Comparison of ENCODE assay signal across 9 mouse cellular contexts in the genomic region with DNA sequence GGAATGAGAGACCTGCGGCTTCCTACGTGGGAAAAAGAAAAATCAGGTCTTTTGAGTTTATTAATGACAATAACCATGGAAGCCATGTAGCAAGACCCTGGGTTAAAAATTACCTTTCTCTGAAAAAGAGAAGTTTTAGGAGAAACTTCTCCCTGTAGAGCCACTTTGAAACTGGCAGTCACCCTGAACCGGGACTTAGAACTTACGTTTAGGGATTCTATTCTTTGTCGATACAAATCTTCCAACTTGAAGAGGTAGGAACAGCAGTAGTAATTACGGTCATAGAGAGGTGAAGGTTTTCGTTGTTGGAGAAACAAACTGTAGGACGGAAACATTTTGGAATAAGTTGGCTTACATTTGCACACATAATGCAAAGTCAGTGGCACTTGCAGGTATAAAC. TPM values are rescaled to one million over a fixed set of nuclear protein-coding genes. Genes with fewer than 3 reads are reported as not detected.
DNase-seq lines count a peak whose midpoint lies in the region; ATAC-seq and TF ChIP-seq lines count a peak whose summit lies in the region.
"Had no signal": no experiment of that assay in that cellular context is flagged by ENCODE, and none has a peak within 500 bp of the region (broad histone marks: within the 10 kb centered on the region; RNA-seq: fewer than 3 reads in every experiment).

No protein-coding gene starts in this region.

- H3K27me3 ChIP-seq in liver, adult 2 months (ENCODE audit: control insufficient read depth, insufficient read depth, low read length), result no peaks in the 10 kb centered on the region
- H3K27me3 ChIP-seq in embryonic facial prominence, embryonic 10.5 days (replicated peaks; ENCODE audit: low read depth, poor library complexity, severe bottlenecking), result no peaks in the 10 kb centered on the region
- no peaks in the 10 kb centered on the region for H3K27me3 ChIP-seq in intestine, embryonic 16.5 days (replicated peaks; ENCODE audit: control insufficient read depth, insufficient read depth, low read length)
- H3K27me3 ChIP-seq in neural tube, embryonic 14.5 days (ENCODE audit: control insufficient read depth, insufficient read depth, low read length), result no peaks in the 10 kb centered on the region

- H3K4me2 ChIP-seq in intestine, embryonic 16.5 days (ENCODE audit: low read depth, low read length), result peak overlapping the region; percentile 52
- H3K4me2 ChIP-seq in neural tube, embryonic 14.5 days (ENCODE audit: low read depth, low read length), result peak overlapping the region; percentile 69

- no peaks in the 10 kb centered on the region for H3K9me3 ChIP-seq in embryonic facial prominence, embryonic 10.5 days
- no peaks in the 10 kb centered on the region for H3K9me3 ChIP-seq in intestine, embryonic 16.5 days (ENCODE audit: control insufficient read depth, low read length)
- no peaks in the 10 kb centered on the region for H3K9me3 ChIP-seq in neural tube, embryonic 14.5 days (ENCODE audit: control insufficient read depth, low read length)

- peak; percentile 46 for DNase-seq in liver, adult 2 months (ENCODE audit: extremely low read depth, low read depth, low spot score)
- no peak for DNase-seq in liver
- DNase-seq in embryonic facial prominence, embryonic 10.5 days (ENCODE audit: low spot score), result no peak
- no peak for DNase-seq in cerebellum, postnatal 4 days (ENCODE audit: low spot score in 2 of 2)
- DNase-seq in urinary bladder, adult 18-20 months (ENCODE audit: low spot score in 2 of 2), result no peak
- DNase-seq in left cerebral cortex, postnatal 25 days (ENCODE audit: low spot score in 2 of 2), result no peak

- peak overlapping the region; percentile 72 for H3K4me3 ChIP-seq in liver, adult 2 months (ENCODE audit: insufficient read depth, low read depth, low read length)
- H3K4me3 ChIP-seq in embryonic facial prominence, embryonic 10.5 days, result peak overlapping the region; percentile 75
- peak overlapping the region; percentile 64 for H3K4me3 ChIP-seq in intestine, embryonic 16.5 days (ENCODE audit: low read length)
- peak overlapping the region; percentile 84 for H3K4me3 ChIP-seq in neural tube, embryonic 14.5 days (ENCODE audit: low read depth, low read length)

- WGBS in liver, adult 2 months, result under 1% methylated on average over 8 of the region's 8 CpGs
- 8% methylated on average over 8 of the region's 8 CpGs for WGBS in embryonic facial prominence, embryonic 10.5 days
- WGBS in intestine, embryonic 16.5 days, result 2% methylated on average over 8 of the region's 8 CpGs
- WGBS in neural tube, embryonic 14.5 days, result 6% methylated on average over 8 of the region's 8 CpGs

- H3K4me1 ChIP-seq in liver, adult 2 months (ENCODE audit: control insufficient read depth, insufficient read depth, low read length), result peaks cover 7% of the 10 kb centered on the region
- peaks cover 26% of the 10 kb centered on the region for H3K4me1 ChIP-seq in embryonic facial prominence, embryonic 10.5 days
- H3K4me1 ChIP-seq in intestine, embryonic 16.5 days (ENCODE audit: control insufficient read depth, insufficient read depth, low read length), result peaks cover 15% of the 10 kb centered on the region
- H3K4me1 ChIP-seq in neural tube, embryonic 14.5 days (ENCODE audit: control insufficient read depth, insufficient read depth, low read length), result peaks cover 22% of the 10 kb centered on the region

- no peak for ATAC-seq in intestine, embryonic 16.5 days
- ATAC-seq in neural tube, embryonic 14.5 days (ENCODE audit: low read depth), result no peak

- intact Hi-C loops in left cerebral cortex, postnatal 25 days (cut with DNase I), result no loop called here

- peaks cover 26% of the 10 kb centered on the region for H3K36me3 ChIP-seq in liver, adult 2 months (ENCODE audit: control insufficient read depth, insufficient read depth, low read length)
- peaks cover 48% of the 10 kb centered on the region for H3K36me3 ChIP-seq in embryonic facial prominence, embryonic 10.5 days (replicated peaks)
- peaks cover 5% of the 10 kb centered on the region for H3K36me3 ChIP-seq in intestine, embryonic 16.5 days (ENCODE audit: control insufficient read depth, insufficient read depth, low read length)
- peaks cover 17% of the 10 kb centered on the region for H3K36me3 ChIP-seq in neural tube, embryonic 14.5 days (ENCODE audit: control insufficient read depth, insufficient read depth, low read length)

- peak overlapping the region; percentile 80 for H3K27ac ChIP-seq in liver, adult 2 months (replicated peaks; ENCODE audit: insufficient read depth, low read depth, low read length)
- H3K27ac ChIP-seq in embryonic facial prominence, embryonic 10.5 days (replicated peaks), result peak overlapping the region; percentile 93
- H3K27ac ChIP-seq in intestine, embryonic 16.5 days (ENCODE audit: low read length), result peak overlapping the region; percentile 74
- peak overlapping the region; percentile 31; the same call in 1 of the 2 replicates for H3K27ac ChIP-seq in neural tube, embryonic 14.5 days (ENCODE audit: low read depth, low read length)

- no peak for TF ChIP-seq POLR2A in liver, adult 2 months (IDR thresholded peaks at IDR 0.05; ENCODE audit: extremely low read depth, insufficient read depth, low read length)

- no peak for TF ChIP-seq CTCF in liver, adult 2 months (IDR thresholded peaks at IDR 0.05; ENCODE audit: low read depth, low read length)

- peak overlapping the region; percentile 81 for H3K9ac ChIP-seq in liver, adult 2 months (ENCODE audit: low read depth, low read length)
- peak overlapping the region; percentile 82 for H3K9ac ChIP-seq in intestine, embryonic 16.5 days (ENCODE audit: low read depth, low read length)
- H3K9ac ChIP-seq in neural tube, embryonic 14.5 days (replicated peaks; ENCODE audit: low read depth, low read length), result peak overlapping the region; percentile 46; the same call in 1 of the 2 replicates

- H3K79me2 ChIP-seq in liver, adult 2 months (ENCODE audit: control insufficient read depth, insufficient read depth, low read length), result peaks cover 22% of the 10 kb centered on the region; the same call in 1 of the 2 replicates

RNA-seq across cellular contexts. Expression of gene Acin1, which starts 0.5 kb away (rescaled TPM):
- total RNA-seq in liver, adult 2 months (2014; rRNA removed), result 39.7 and 44.3 TPM in 2 replicates
- 39.0 and 49.1 TPM in 2 replicates for polyA plus RNA-seq in liver, adult 2 months (2012; rRNA removed)
- polyA plus RNA-seq in embryonic facial prominence, embryonic 10.5 days (2016; fragmentation: Nextera tagmentation; extraction: Ambion mirVana), result 150 and 152 TPM in 2 replicates
- polyA plus RNA-seq in intestine, embryonic 16.5 days (2015; fragmentation: Nextera tagmentation; extraction: Ambion mirVana), result 78.7 and 82.6 TPM in 2 replicates
- 101 and 118 TPM in 2 replicates for polyA plus RNA-seq in neural tube, embryonic 14.5 days (2014; fragmentation: Nextera tagmentation; extraction: Ambion mirVana)
- 100 to 1,000 TPM; 180 to 192 TPM for total RNA-seq in left cerebral cortex, postnatal 25 days (2021)

RNA-seq across cellular contexts. Expression of gene 1700123O20Rik, which starts 1.2 kb away (rescaled TPM):
- 30.6 and 36.0 TPM in 2 replicates for total RNA-seq in liver, adult 2 months (2014; rRNA removed)
- polyA plus RNA-seq in liver, adult 2 months (2012; rRNA removed), result 36.7 and 39.0 TPM in 2 replicates
- 115 and 116 TPM in 2 replicates for polyA plus RNA-seq in embryonic facial prominence, embryonic 10.5 days (2016; fragmentation: Nextera tagmentation; extraction: Ambion mirVana)
- polyA plus RNA-seq in intestine, embryonic 16.5 days (2015; fragmentation: Nextera tagmentation; extraction: Ambion mirVana), result 82.0 and 90.2 TPM in 2 replicates
- 77.4 and 79.8 TPM in 2 replicates for polyA plus RNA-seq in neural tube, embryonic 14.5 days (2014; fragmentation: Nextera tagmentation; extraction: Ambion mirVana)
- 10 to 100 TPM; 22.8 to 24.2 TPM for total RNA-seq in left cerebral cortex, postnatal 25 days (2021)

RNA-seq across cellular contexts. Expression of gene Gm29776, which starts 11.4 kb away (rescaled TPM):
- total RNA-seq in liver, adult 2 months (2014; rRNA removed), result not detected in 2 replicates
- not detected in 2 replicates for polyA plus RNA-seq in liver, adult 2 months (2012; rRNA removed)
- 0.10 and 0.12 TPM in 2 replicates for polyA plus RNA-seq in embryonic facial prominence, embryonic 10.5 days (2016; fragmentation: Nextera tagmentation; extraction: Ambion mirVana)
- 0.07 and 0.15 TPM in 2 replicates for polyA plus RNA-seq in intestine, embryonic 16.5 days (2015; fragmentation: Nextera tagmentation; extraction: Ambion mirVana)
- 0.20 TPM in 1 of 2 replicates, not detected in the other for polyA plus RNA-seq in neural tube, embryonic 14.5 days (2014; fragmentation: Nextera tagmentation; extraction: Ambion mirVana)
- total RNA-seq in left cerebral cortex, postnatal 25 days (2021), result under 1 TPM in 1 of 2 experiments, not detected in 1; 0.14 TPM
- total RNA-seq: adrenal gland, adult 2 months had no signal

RNA-seq across cellular contexts. Expression of gene Cebpe, which starts 24.7 kb away (rescaled TPM):
- 5.6 and 7.9 TPM in 2 replicates for total RNA-seq in liver, adult 2 months (2014; rRNA removed)
- polyA plus RNA-seq in liver, adult 2 months (2012; rRNA removed), result 12.4 and 12.9 TPM in 2 replicates
- not detected in 2 replicates for polyA plus RNA-seq in embryonic facial prominence, embryonic 10.5 days (2016; fragmentation: Nextera tagmentation; extraction: Ambion mirVana)
- polyA plus RNA-seq in intestine, embryonic 16.5 days (2015; fragmentation: Nextera tagmentation; extraction: Ambion mirVana), result 0.28 TPM in 1 of 2 replicates, not detected in the other
- not detected in 2 replicates for polyA plus RNA-seq in neural tube, embryonic 14.5 days (2014; fragmentation: Nextera tagmentation; extraction: Ambion mirVana)
- not detected for total RNA-seq in left cerebral cortex, postnatal 25 days (2021)
- total RNA-seq: adrenal gland, adult 2 months had no signal

RNA-seq across cellular contexts. Expression of gene Cdh24, which starts 46.1 kb away (rescaled TPM):
- 0.09 and 0.27 TPM in 2 replicates for total RNA-seq in liver, adult 2 months (2014; rRNA removed)
- 0.37 and 0.73 TPM in 2 replicates for polyA plus RNA-seq in liver, adult 2 months (2012; rRNA removed)
- polyA plus RNA-seq in embryonic facial prominence, embryonic 10.5 days (2016; fragmentation: Nextera tagmentation; extraction: Ambion mirVana), result 5.3 and 6.0 TPM in 2 replicates
- polyA plus RNA-seq in intestine, embryonic 16.5 days (2015; fragmentation: Nextera tagmentation; extraction: Ambion mirVana), result 1.5 and 1.7 TPM in 2 replicates
- polyA plus RNA-seq in neural tube, embryonic 14.5 days (2014; fragmentation: Nextera tagmentation; extraction: Ambion mirVana), result 9.2 and 12.5 TPM in 2 replicates
- total RNA-seq in left cerebral cortex, postnatal 25 days (2021), result 10 to 100 TPM in 1 of 2 experiments, 1 to 10 TPM in 1; 8.0 to 11.1 TPM

Comparison
In these comparisons a context has a peak if more than half of its experiments do, and no peak if none do; other contexts are left out.
1. H3K27ac ChIP-seq: peak in every context shown above with its lines; median percentile 93 in embryonic facial prominence, embryonic 10.5 days; 80 in liver, adult 2 months; 74 in intestine, embryonic 16.5 days; 31 in neural tube, embryonic 14.5 days.